Mouse (Mus musculus): ENCODE measurements around the gene Camta1.

Gene Camta1

DNA sequence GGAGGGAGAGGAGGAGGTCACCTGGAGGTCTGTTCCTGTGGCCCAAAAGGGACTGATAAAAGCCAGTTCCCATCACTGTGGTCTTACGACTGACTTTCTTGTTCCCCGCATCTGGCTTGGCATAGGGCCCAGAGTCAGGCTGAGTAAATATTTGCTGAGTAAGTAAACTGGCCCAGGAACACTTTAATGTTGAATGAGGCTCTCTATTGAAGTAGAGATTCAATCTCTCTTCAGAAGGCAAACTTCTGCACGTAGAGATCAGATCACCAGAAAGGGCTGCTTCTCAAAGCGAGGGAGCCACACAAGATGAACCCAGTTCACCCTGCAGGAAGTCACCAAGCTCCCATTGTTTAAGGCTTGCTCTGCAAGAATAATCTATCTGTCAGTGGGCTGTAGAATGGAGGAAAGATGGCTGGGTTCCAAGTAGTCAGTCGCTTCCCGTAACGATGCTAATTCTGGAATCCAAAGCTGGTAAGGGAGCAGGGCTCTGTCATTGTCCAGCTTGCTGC is 681.2 kb downstream of the Camta1 start:
- no peak for DNase-seq

DNA sequence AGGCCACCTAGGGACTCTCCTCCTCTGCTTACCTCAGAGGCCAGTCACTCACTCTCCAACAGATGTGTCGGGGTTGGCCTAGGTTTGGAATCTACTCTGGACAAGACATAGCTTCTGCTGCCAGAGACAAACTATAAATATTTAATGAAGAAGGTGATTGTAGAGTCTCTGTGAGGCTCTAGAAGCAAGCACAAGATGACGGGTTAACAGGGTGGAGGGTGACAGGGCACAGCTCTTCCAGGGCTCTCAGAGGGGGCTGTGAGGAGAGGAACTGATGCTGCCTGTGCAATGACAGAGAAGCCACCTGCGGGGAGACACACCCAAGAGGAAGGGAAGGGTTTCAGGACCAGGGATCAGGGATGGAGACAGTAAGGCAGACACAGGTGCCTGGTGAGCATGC is 682.0 kb downstream of the Camta1 start:
- DNase-seq = no peak

DNA sequence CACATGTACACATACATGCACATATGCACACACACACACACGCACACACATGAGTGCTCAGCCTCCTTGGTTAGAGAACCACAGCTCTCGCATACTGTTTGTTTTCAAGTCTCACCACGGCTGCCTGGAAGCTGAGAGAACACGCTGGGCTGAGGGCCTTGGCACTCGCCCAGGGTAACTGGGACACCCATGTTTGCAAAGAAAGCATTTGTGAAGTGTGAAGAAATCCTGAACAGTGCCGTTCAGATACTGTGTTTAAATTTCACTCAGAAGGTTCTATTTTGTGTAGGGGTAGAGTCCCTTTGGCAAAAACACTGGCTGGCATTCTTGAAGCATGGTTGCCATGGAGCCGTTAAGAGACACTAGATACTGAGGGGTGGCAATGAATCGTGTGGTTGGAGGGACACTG is 682.7 kb downstream of the Camta1 start:
- peak; percentile 41 to 66 for DNase-seq

DNA sequence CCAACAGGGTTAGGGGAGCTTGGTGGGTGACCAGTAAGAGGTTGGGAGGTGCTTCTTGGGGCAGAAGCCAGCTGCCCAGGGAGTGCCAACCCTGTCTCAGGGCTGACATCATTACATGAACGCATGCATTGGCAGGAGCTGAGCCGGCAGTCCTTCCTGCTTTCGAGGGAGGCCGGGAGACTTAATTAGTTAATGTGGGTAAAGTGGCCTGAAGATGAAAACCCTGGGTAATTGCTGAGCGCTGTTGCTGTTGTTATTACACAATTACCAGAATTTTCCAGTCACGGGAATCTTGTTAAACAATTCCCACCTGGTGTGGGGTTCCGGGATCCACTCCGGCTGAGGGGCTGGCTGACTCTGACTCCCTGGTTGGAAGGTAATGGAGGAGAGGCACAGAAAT is 689.1 kb downstream of the Camta1 start:
- DNase-seq = peak in 1 of 2 experiments; percentile 27

DNA sequence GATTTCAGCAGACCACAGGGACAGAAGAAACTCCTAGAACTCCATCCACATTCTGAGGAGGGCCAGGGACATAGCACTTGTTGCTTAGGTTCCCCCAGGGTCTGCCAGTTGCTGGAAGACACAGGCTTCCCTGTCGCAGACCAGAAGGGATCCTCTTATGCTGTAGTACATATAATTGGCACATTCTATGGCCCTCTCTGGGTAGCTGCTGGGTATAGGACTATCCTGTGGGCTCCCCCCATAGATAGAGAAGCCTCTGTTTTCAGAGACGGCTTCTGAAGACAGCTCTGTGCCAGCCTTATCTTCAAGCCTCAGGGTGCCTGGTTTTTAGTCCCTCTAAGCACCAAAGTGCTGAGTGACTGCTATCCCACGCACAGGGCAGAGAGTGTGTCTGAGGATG is 690.6 kb downstream of the Camta1 start:
- no peak for DNase-seq

DNA sequence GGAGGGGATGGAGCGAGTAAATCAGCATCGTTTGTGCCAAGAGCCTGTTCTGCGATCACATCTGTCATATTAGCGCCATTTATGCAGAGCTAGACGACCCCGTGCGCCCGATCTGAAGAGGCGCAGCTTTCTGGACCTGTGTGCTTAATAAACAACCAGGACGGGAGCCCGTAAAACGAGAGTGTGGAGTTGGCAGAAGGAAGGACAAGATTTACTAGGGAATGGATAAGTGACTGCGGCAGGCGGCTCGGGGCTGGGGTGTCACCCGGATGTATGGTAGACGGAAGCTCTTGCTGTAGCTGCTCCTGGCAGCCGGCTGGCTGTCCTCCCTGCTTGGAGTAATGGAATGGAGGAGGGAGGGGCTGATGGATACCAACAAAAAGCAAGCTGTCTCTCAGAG is 691.0 kb downstream of the Camta1 start:
- DNase-seq = peak; percentile 31 to 33

DNA sequence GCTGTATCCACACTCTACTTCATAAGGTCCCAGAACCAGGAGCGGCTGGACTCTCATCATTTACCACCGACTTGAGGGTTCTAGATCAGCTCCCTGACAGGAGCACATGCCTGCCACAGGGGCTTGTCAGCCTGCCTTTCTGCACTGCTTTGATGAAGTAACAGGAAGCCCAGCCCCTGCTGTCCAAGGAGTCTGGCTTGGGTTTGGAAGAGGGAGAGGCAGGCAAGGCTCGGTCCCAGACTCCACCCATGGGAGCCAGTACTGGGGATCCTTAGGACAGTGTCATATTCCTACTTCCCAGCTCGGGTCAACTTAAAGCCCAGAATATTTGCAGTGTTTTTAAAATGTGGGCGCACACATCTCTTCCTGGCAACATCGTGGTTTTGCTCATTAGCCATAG is 694.7 kb downstream of the Camta1 start:
- DNase-seq = no peak

DNA sequence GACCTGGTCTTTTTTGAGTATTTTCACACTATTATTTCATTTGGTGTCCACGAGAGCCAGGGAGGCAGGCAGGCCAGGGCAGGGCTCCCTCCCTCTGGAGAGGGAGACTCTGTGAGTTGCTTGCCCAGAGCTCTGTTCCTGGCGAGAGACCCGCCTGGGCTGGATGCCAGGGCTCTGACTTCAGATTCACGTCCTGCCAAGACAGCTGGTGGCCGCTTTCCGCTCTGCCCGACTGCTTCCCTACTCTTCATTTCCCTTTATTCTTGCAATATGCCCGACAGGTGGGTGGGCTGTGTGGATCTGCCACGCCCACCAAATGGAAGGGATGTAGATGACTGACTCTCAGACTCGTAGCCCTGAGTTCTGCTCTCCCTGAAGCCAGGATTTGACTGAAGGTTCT is 696.1 kb downstream of the Camta1 start:
- DNase-seq = peak; percentile 99 to 100

DNA sequence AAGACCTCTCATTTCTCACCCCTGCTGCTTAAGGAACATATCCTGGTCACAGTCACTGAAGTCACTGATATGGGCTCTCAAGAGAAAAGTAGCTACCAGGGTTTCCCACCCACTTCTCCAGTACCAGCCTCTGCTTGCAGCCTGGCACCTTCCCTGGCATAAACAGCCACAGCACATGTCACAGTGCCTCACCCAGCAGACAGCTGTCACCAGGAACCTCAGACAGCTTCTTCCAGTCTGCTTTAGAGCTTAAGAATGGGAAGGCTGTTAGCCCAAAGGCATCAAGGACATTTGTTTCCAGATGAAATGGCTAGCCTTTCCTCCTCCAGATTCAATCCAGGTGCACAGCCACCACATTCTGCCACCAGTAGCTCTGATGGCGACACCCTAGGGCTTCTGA is 697.4 kb downstream of the Camta1 start:
- DNase-seq = peak; percentile 25 to 28

DNA sequence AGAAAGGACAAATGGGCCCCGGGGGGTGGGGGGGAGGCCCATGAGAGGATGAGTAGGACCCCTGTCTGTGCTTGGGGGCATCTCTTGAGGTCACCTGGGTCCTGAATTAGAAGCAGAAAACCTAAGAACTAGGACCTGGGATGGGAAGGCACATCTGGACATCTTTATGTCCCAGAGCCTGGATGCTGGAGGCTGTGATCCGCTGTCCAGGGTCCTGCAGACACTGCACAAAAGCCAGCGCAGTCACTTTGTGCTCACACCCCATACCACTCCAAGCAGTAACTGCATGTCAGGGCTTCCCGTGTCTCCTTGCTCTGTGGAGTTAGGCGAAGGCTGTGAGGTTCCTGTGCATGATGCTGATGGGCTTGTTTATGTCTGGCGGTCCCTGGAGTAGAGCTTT is 699.8 kb downstream of the Camta1 start:
- peak in 1 of 2 experiments; percentile 14 for DNase-seq

DNA sequence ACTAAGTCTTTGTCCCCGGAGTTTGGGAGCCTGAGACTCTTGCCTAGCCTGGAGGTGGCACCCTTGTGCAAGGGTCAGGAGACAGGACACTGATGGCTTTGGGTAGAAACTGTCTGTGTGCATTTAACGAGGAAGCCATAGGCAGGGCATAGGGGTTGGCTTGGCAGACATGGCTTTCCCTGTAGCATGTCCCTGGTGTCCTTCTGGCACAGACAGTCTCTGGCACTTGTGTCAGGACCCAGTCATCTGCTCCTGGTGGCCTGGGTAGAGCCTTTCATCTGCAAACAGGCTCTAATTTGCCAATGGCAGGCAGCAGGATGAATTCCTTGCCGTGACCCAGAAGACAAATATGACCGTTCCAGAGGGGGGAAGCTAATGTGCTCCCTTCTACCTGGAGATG is 700.7 kb downstream of the Camta1 start:
- DNase-seq = peak; percentile 52 to 66

DNA sequence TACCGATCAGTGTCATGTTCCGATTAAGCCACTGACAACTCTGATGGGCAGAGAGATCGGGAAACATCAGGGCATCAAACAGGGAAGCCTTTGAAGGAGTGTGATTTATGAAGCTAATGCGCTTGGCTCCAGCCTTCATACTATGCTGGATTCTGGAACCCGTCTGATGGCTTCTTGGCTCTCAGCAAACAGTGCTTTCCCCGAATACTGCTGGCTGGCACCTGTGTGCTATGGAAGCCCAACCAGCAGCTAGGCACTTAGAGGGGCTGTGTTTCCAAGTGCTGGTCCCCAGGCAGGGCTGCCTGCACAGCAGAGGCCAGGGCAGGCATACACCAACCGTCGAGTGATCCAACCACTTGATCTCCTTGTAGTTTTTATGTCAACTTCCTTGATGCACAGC is 701.2 kb downstream of the Camta1 start:
- DNase-seq = peak; percentile 50 to 64

DNA sequence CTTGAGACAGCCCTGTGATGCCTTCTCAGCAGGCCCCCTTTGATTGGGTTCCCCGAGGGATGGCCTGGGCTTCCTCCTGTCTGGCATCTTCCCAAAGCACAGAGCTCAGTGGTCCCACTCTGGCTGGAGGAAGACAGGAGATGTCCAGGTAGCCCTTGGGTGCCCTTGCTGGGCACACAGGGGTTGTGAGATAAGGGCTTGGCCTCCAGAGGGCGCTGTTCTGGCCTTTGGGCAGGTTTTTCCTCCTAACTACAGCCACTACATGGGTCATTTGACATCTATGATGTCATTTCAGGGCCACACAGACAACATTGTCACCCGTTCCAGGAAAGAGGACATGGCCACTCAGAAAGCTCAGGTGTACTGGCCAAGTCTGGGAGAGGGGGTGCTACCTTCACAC is 703.4 kb downstream of the Camta1 start:
- DNase-seq = no peak

DNA sequence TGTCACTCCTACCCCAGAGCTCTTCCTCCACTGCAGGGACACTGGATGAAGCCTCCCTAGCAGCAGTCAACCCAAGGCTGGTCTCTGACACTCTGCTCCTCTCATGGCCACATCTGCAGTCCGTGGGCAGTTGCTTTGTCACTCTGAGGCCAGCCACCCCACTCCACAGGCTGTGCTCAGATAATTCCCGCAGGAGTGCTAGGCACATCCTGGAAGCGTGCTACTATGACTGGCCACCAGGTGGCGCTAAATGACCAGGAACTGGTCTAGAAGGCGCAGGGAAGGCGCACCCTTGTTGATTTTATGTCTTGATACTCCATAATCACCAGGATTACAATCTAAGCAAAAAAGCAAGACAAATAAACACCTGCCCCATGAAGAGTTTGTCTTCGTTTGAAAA is 704.8 kb downstream of the Camta1 start:
- peak; percentile 96 to 98 for DNase-seq

DNA sequence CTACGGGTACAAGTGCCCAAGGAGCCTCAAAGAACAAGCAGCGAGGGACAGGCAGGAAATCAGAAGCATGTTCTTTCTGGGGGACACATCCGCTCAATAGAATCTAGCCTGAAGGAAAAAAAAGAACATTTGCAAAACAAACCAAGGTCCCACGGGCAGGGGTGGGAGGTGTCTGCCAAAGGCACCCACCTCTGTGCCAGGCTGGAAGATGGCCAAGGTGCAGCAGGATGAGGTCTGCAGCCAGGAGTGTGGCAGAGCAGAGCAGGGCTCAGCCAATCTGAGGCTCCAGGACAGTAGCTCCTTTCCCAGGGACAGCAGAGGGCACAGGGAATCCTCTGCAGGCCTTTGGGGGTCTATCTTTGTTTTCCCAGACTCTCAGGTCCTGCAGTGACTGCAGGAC is 706.1 kb downstream of the Camta1 start:
- peak in 1 of 2 experiments; percentile 80 for DNase-seq

DNA sequence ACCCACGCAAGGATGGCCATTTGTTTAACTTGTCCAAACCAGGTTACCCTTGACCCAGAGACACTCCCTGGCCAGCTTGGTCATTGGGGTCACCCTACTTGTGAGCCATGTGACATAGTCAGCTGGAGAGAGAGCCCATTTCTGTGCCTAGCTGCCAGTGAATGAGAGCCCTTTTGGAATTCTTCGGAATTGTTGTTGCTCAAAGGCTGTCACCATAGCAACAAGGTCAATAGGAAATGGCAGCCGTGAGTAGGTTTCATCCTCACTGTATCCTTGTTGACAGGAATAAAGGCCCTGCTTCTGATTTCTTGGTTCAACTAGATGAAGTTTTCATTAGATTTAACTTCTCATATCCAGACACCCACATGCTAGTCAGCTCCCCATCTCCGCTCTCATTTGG is 707.4 kb downstream of the Camta1 start:
- DNase-seq = no peak

DNA sequence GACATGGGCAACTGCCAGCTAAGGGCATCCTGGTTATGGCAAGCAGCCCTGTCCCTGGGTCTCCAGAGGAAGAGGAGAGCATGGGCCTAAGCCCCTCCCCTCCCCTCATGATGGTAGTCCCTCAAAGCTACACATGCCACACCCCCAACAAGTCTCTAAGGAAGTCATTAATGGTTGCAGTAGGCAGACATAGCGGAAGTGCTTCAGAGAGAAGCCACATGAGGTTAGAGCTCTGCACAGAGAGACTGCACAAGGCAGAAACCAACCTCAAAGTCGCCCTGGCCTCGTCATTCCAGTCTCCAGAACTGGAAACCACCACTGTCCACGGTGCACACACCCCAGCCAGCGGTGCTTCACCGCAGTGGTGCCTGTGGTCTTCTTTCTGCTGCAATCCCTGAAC is 709.7 kb downstream of the Camta1 start:
- peak in 1 of 2 experiments; percentile 43 for DNase-seq

DNA sequence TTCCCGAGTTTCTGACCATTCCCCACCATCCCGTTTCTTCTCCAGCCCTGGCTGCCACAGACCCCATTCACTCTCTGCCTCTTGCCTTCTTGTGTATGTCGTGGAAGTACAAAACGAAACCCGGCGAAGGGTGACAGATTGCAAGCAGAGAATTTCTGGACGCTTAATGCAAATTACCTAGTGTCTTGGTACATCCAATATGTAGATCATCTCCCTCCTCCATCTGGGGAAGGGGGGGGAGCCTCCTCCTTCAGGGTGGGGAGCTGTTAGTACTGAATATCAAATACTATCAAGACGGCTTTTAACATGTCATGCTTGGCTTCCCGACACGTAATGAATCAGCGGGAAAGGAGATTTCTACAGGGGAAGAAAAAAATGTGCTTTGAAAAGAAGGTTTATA is 710.8 kb downstream of the Camta1 start:
- DNase-seq = no peak

DNA sequence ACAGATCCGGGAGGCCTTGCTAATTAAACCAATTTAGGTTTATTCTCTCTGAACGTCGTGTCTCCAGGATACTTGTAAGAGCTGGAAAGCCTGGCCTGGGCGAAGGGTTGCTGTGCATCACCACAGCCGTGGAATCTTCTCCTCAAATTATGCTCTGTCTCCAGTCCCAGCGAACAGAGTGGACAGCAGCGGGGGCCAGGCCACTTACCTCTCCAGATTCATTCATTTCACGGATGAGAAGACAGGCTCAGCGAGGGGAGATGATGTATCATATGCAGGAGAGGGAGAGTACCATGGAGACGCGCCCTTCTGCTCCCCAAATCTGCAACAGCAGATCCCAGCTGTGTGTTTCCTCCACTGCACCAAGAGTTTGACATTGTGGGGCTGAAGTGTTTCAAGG is 711.6 kb downstream of the Camta1 start:
- peak; percentile 65 to 67 for DNase-seq

DNA sequence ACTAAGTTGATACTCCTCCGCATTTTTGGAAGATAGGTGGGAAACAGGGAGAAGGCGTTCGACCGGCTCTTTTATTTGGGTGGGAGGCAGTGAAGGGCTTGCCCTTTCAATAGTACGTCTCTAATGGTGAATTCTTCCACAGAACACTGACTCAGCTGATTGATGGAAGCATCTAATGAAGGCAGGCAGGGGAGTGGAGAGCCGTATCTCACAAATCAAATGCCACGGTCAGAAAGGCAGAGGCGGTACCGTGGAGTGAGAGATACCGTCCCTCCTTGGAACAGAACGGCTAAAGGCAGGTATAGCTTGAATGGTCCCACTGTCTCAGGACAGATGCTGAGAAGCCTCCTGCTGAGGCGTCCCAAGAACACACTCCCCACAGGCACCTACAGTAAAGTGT is 714.1 kb downstream of the Camta1 start:
- no peak for DNase-seq

DNA sequence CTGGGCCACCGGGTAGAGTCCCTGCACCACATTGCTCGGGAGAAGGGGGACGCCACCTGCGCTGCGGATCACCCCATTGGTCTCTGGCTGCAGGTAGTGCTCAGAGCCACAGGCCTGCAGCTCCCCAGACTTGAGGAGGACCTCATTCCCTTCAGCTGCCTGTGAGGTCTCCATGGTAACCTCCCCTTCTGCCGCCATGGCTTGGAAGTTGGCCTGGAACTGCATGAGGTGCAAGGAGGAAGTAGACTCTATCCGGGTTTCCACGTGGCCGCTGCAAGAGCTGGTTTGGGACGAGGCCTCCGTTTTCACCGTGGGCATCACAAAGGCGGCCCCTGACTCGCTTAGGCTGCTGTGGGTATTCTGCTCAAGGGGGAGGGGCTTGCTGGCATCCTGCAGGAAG is 717.6 kb downstream of the Camta1 start:
- peak in 1 of 2 experiments; percentile 48 for DNase-seq

DNA sequence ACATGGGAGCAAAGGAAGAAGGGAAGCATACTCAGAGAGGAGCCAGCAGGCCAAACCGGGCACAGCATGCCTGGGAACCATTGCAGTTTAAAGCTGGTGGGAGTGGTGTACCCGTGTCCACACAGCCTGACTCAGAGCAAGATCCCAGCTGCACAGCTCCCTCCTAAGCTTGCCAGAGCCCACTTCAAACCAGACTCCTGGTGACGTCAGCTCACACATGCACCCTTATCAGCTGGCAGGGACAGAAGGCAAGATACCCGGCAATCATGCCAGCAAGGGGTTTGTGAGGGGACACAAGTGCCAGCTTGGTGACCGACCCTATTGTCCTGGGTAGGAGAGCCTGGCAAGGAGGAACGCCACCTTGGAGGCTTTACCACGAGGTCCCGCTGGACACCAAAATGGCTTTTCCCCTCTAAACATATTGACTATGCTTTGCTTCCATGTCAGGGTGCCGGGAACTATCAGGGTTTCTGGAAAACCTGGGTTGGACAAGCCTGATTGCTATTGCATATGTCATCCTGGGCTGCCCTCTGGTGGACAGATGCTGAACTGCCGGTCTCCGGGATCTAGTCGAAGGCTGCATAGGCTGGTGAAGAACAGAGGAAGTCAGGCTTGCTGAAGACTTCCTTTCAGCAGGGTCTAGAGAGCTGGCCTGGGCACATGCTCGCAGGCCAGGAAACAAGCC is 720.3 kb downstream of the Camta1 start:
- peak; percentile 99 to 100 for DNase-seq

DNA sequence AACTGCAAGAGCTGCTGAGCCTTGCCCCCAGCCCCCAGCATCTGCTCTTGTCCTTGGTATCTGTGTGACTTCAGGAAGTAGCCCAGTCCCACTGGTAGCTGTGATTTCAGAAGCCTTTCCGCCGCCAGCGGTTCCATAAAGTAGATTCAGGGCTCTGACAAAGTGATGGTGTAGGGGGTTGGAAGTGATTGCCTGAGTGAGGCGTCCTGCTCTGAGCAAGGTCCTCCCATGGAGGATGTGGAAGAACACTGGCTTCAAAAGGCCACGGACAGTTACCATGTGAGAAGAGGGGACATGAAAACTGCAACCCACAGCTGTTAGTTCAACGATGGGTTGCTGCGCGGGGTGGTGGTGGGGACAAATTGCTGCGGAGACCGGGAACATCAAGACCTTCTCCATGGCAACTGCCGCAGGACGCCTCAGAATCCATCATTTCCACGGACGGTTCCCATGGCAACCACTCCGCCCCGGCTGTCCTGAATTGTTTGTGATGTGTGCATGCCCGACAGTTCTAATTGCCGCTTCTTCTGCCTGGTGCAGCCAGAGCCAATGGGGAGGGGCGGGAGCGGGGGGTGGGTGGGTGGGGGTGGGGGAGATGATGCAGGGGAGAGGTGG is 721.2 kb downstream of the Camta1 start:
- peak; percentile 93 to 95 for DNase-seq

DNA sequence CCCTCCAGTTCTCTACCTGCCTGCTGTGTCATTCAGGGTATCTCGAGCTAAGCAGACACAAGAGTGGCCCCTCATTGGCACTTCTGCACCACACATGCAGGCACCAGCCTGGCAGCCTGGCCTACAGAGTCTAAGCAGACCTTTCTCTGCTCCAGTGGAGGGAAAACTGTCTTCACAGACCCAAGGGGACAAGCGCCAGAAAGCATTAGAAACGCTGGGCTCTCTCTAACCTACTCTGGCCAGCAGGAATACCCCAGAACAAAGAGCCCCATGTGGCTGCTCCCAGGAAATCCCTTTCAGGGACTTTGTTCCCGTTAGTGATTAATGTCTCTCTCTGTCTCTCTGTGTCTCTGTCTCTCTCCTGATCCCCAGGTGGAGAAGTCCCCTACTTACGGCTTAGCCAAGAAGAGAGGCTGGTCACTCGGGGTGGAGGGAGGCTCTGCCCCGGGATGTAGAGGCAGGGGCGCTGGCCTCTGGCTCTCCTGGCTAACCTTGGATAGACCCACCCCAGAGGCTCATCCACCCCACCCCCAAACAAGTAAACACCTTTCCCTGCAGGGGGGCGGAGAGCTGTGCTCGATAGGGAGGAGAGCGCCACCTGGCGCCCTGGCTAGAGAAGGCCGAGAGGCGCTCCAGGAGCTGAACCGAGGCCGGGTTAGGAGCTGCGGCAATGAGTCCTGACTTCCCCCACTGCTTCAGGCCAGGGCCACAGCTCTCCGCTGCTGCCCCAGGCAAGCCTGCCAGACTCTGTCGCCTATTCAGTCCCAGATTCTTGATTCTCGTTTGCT is 722.4 kb downstream of the Camta1 start:
- DNase-seq = peak; percentile 97 to 99
